Mouse (Mus musculus): ENCODE data around the gene Nup107. TPM values are rescaled to one million over a fixed set of nuclear protein-coding genes. Genes with fewer than 3 reads are reported as not detected.
"Not testable (repeated sequence)": the region's sequence is repeated elsewhere in the genome, so short reads cannot be mapped to it uniquely, and the experiment has no call there.

Nup107 gene
- polyA plus RNA-seq, 1 experiment from 2014 or later: 95.1 TPM

GRCm38 (mm10) chr10:117738140-117738921 lies 54.2 kb downstream of the Nup107 start:
- no peak for ATAC-seq (ENCODE audit: low FRiP score)

DNA sequence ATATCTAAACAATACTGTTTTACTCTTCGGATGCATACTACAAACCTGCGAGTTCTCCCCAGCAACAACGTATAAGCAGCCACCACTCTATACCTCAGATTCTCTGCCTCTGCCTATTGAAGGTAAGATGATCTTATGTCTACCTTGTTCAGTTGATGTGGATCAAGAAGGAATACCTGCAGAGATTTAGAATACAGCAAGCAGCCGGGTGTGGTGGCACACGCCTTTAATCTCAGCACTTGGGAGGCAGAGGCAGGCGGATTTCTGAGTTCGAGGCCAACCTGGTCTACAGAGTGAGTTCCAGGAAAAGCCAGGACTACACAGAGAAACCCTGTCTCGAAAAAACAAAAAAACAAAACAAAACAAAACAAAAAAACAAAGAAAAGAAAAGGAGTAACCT lies 55.0 kb downstream of the Nup107 start:
- not testable (repeated sequence) for H3K4me1 ChIP-seq (ENCODE audit: control insufficient read depth, insufficient read depth, low read length); H3K4me3 ChIP-seq (ENCODE audit: low read depth, low read length); H3K36me3 ChIP-seq (ENCODE audit: control insufficient read depth, insufficient read depth, low read length); DNase-seq (ENCODE audit: low spot score, missing footprints); H3K27ac ChIP-seq (ENCODE audit: low read depth, low read length); ATAC-seq (ENCODE audit: low FRiP score); H3K27me3 ChIP-seq (ENCODE audit: control insufficient read depth, insufficient read depth, low read length); H3K9me3 ChIP-seq (ENCODE audit: control insufficient read depth, low read length); H3K4me2 ChIP-seq; H3K9ac ChIP-seq (ENCODE audit: low read length)
- 92% methylated on average over 8 of the region's 8 CpGs for WGBS

More at GRCm38 (mm10) chr10:117738140-117738921, 54.2 kb downstream of the Nup107 start:
- no peaks in the 10 kb centered on the region for H3K4me1 ChIP-seq (ENCODE audit: control insufficient read depth, insufficient read depth, low read length)
- no peak overlapping the region for H3K9ac ChIP-seq (ENCODE audit: low read length)
- H3K4me3 ChIP-seq (ENCODE audit: low read depth, low read length): no peak overlapping the region
- H3K27me3 ChIP-seq (ENCODE audit: control insufficient read depth, insufficient read depth, low read length): no peaks in the 10 kb centered on the region
- H3K9me3 ChIP-seq (ENCODE audit: control insufficient read depth, low read length): no peaks in the 10 kb centered on the region
- no peak overlapping the region for H3K4me2 ChIP-seq
- H3K36me3 ChIP-seq (ENCODE audit: control insufficient read depth, insufficient read depth, low read length): peaks cover 6% of the 10 kb centered on the region; the same call in 1 of the 2 replicates
- no peak overlapping the region; the same call in 1 of the 2 replicates for H3K27ac ChIP-seq (ENCODE audit: low read depth, low read length)
- 85% methylated on average over 13 of the region's 13 CpGs for WGBS
- DNase-seq (ENCODE audit: low spot score, missing footprints): peak; percentile 10

DNA sequence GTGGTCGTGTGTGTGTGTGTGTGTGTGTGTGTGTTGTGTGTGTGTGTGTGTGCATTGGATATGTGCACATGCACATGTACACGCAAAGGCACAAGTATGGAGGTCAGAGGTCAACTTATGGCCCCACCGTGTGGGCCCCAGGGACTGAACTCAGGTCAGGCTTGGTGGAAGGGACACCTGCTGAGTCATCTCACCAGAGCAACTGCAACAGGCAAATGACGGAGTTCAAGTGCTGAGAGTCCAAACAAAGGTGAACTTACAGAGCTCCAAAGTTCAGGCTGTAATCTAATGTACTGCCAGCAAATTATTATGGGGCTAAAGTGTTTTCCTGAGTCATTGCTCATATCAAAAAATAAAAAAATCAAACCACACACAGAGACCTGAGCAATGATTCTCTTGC lies 55.4 kb downstream of the Nup107 start:
- WGBS: 86% methylated on average over 4 of the region's 4 CpGs
- Histone ChIP-seq H3K27me3 (ENCODE audit: control insufficient read depth, insufficient read depth, low read length) (no peaks in the 10 kb centered on the region), H3K4me1 (ENCODE audit: control insufficient read depth, insufficient read depth, low read length) (no peaks in the 10 kb centered on the region), H3K9ac (ENCODE audit: low read length) (no peak overlapping the region), H3K27ac (ENCODE audit: low read depth, low read length) (no peak overlapping the region), H3K36me3 (ENCODE audit: control insufficient read depth, insufficient read depth, low read length) (peaks cover 6% of the 10 kb centered on the region; the same call in 1 of the 2 replicates), H3K4me3 (ENCODE audit: low read depth, low read length) (no peak overlapping the region), H3K9me3 (ENCODE audit: control insufficient read depth, low read length) (no peaks in the 10 kb centered on the region), H3K4me2 (no peak overlapping the region)
- ATAC-seq (ENCODE audit: low FRiP score) (no peak), DNase-seq (ENCODE audit: low spot score, missing footprints) (no peak)

DNA sequence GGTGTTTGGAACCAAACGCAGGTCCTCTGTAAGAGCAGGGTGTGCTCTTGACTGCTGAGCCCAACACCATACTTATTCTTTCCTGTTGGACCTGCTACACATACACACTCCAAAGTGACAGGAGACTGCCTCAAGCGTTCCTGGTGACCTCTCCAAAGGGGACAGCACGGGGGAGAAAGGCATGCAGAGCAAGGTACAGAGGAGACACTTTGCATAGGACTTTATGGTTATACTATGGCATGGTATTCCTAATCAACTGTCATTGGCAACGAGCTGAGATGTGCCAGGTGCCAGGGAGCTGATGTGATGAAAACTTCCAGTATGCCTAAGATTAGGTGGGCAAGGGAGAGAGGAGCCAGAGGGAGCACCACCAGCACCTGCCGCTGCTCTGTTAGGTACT lies 55.9 kb downstream of the Nup107 start:
- ATAC-seq (ENCODE audit: low FRiP score) (no peak), DNase-seq (ENCODE audit: low spot score, missing footprints) (no peak)
- Histone ChIP-seq H3K27me3 (ENCODE audit: control insufficient read depth, insufficient read depth, low read length) (no peaks in the 10 kb centered on the region), H3K4me1 (ENCODE audit: control insufficient read depth, insufficient read depth, low read length) (no peaks in the 10 kb centered on the region), H3K4me3 (ENCODE audit: low read depth, low read length) (no peak overlapping the region), H3K27ac (ENCODE audit: low read depth, low read length) (no peak overlapping the region), H3K4me2 (no peak overlapping the region), H3K9ac (ENCODE audit: low read length) (no peak overlapping the region), H3K36me3 (ENCODE audit: control insufficient read depth, insufficient read depth, low read length) (peaks cover 6% of the 10 kb centered on the region; the same call in 1 of the 2 replicates), H3K9me3 (ENCODE audit: control insufficient read depth, low read length) (no peaks in the 10 kb centered on the region)
- 88% methylated on average over 5 of the region's 5 CpGs for WGBS

DNA sequence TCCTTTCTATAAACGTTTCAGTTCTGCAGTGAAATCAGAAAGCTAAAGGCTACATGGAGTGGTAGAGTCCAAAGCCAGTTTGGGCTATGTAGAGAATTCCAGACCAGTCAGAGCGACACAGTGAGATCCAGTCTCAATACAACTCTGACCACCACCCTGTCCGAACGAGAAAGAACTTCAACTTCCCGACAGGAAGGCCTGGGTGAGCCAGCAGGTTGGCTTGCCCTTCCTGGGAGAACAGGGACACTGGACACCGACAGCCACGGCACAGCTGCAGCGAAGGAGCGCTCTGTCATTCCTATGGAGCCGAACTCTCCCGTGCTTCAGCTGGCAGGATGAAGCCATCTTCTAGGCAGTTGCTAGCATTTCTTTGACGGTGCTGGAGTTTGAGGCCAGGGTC lies 57.1 kb downstream of the Nup107 start:
- not testable (repeated sequence) for ATAC-seq (ENCODE audit: low FRiP score); H3K9ac ChIP-seq (ENCODE audit: low read length); H3K9me3 ChIP-seq (ENCODE audit: control insufficient read depth, low read length); H3K4me2 ChIP-seq; H3K27me3 ChIP-seq (ENCODE audit: control insufficient read depth, insufficient read depth, low read length); H3K36me3 ChIP-seq (ENCODE audit: control insufficient read depth, insufficient read depth, low read length); H3K27ac ChIP-seq (ENCODE audit: low read depth, low read length); H3K4me3 ChIP-seq (ENCODE audit: low read depth, low read length); H3K4me1 ChIP-seq (ENCODE audit: control insufficient read depth, insufficient read depth, low read length); DNase-seq (ENCODE audit: low spot score, missing footprints)
- WGBS: 91% methylated on average over 11 of the region's 12 CpGs

DNA sequence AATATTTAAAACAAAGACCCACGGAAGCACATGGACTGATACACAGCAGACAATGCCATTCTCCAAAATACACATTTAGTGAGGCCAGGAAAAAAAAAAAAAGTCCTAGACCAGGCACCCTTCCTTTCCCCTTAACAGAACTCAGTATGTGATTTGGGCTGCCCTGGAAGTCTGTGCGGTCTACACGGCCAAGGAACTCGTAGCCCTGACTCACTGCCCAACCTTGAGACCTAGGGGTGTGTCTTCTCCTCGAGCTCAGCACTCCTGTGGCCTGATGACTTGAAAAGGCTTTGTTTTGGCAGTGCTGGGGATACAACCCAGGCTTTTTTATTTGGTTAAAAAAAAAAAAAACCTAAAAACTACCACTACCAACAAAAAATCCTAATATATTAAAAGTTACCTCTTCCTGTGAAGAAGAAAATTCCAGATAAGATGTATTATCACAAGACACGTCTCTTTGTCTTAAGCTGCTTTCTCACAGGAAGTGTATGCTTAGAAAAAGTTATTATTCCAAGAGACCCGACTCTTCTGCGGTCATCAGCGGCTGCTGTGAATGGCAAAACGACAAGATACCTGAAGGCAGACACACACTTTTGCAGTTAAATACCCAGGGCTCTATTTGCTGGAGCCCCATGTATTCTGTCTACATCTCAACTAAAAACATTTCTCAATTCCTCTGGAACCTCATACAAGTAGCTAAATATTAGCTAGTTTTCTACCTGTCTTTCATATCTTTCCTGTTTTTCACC lies 58.2 kb downstream of the Nup107 start:
- ATAC-seq (ENCODE audit: low FRiP score); H3K4me1 ChIP-seq (ENCODE audit: control insufficient read depth, insufficient read depth, low read length); H3K27ac ChIP-seq (ENCODE audit: low read depth, low read length); H3K9me3 ChIP-seq (ENCODE audit: control insufficient read depth, low read length); H3K36me3 ChIP-seq (ENCODE audit: control insufficient read depth, insufficient read depth, low read length); H3K27me3 ChIP-seq (ENCODE audit: control insufficient read depth, insufficient read depth, low read length); DNase-seq (ENCODE audit: low spot score, missing footprints); H3K4me2 ChIP-seq; H3K4me3 ChIP-seq (ENCODE audit: low read depth, low read length); H3K9ac ChIP-seq (ENCODE audit: low read length): not testable (repeated sequence)
- WGBS: 92% methylated on average over 9 of the region's 10 CpGs

GRCm38 (mm10) chr10:117733626-117734025 lies 58.9 kb downstream of the Nup107 start:
- not testable (repeated sequence) for H3K4me3 ChIP-seq (ENCODE audit: low read depth, low read length); H3K9ac ChIP-seq (ENCODE audit: low read length); DNase-seq (ENCODE audit: low spot score, missing footprints); H3K4me2 ChIP-seq; H3K27me3 ChIP-seq (ENCODE audit: control insufficient read depth, insufficient read depth, low read length); H3K36me3 ChIP-seq (ENCODE audit: control insufficient read depth, insufficient read depth, low read length); H3K9me3 ChIP-seq (ENCODE audit: control insufficient read depth, low read length); ATAC-seq (ENCODE audit: low FRiP score); H3K27ac ChIP-seq (ENCODE audit: low read depth, low read length); H3K4me1 ChIP-seq (ENCODE audit: control insufficient read depth, insufficient read depth, low read length)
- 91% methylated on average over 8 of the region's 8 CpGs for whole genome bisulfite sequencing

DNA sequence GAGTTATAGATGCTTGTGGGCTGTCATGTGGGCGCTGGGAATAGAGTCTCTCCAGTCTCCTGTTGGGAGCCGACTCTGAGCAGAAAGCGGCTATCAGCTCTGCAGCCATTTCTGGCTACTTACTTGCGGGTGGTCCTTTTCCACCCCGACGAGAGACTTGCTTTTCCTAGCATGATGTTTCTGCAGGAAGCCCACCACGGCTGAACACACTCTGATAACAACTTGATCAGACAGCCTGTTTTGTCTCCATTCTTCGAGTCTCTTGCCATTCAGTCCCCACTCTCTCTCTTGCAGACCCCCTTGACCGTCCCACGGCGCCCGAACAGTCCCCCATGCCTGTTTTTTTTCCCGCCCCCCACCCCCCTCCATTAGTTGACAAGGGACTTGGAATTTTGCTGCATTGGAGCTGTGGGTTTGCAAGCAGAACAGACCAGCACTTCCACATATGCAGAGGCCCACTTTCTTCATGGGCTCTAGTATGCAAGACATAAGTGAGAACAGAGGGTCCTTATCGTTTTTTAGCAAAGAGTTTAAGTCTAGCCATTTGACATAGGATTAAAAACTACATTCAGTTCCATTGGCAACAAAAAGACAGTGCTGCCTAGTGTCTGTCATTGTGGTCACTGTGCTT lies 59.4 kb downstream of the Nup107 start:
- H3K4me2 ChIP-seq: no peak overlapping the region
- H3K4me3 ChIP-seq (ENCODE audit: low read depth, low read length): no peak overlapping the region
- H3K9me3 ChIP-seq (ENCODE audit: control insufficient read depth, low read length): no peaks in the 10 kb centered on the region
- WGBS: 85% methylated on average over 14 of the region's 14 CpGs
- H3K4me1 ChIP-seq (ENCODE audit: control insufficient read depth, insufficient read depth, low read length): no peaks in the 10 kb centered on the region
- peak; percentile 64 for DNase-seq (ENCODE audit: low spot score, missing footprints)
- no peak for ATAC-seq (ENCODE audit: low FRiP score)
- H3K27ac ChIP-seq (ENCODE audit: low read depth, low read length): no peak overlapping the region
- H3K27me3 ChIP-seq (ENCODE audit: control insufficient read depth, insufficient read depth, low read length): no peaks in the 10 kb centered on the region
- H3K9ac ChIP-seq (ENCODE audit: low read length): no peak overlapping the region
- H3K36me3 ChIP-seq (ENCODE audit: control insufficient read depth, insufficient read depth, low read length): 0 out of 2 replicates have a peak, but pooled peaks cover 2% of the 10 kb centered on the region

- Histone ChIP-seq H3K27me3 (ENCODE audit: control insufficient read depth, insufficient read depth, low read length) (no peaks in the 10 kb centered on the region), H3K36me3 (ENCODE audit: control insufficient read depth, insufficient read depth, low read length) (0 out of 2 replicates have a peak, but pooled peaks cover 2% of the 10 kb centered on the region), H3K9me3 (ENCODE audit: control insufficient read depth, low read length) (no peaks in the 10 kb centered on the region), H3K4me1 (ENCODE audit: control insufficient read depth, insufficient read depth, low read length) (no peaks in the 10 kb centered on the region), H3K4me2 (no peak overlapping the region), H3K4me3 (ENCODE audit: low read depth, low read length) (no peak overlapping the region), H3K27ac (ENCODE audit: low read depth, low read length) (no peak overlapping the region), H3K9ac (ENCODE audit: low read length) (no peak overlapping the region)
- no peak for ATAC-seq (ENCODE audit: low FRiP score)
- peak; percentile 17 for DNase-seq (ENCODE audit: low spot score, missing footprints)
- WGBS: 91% methylated on average over 5 of the region's 5 CpGs
Measured at GRCm38 (mm10) chr10:117732184-117732583, 60.3 kb downstream of the Nup107 start.

All from midbrain, embryonic 11.5 days (tissue).